Mouse (Mus musculus) left cerebral cortex, adult 8-10 months (tissue): ENCODE data around the gene Rpl41. TPM values are rescaled to one million over a fixed set of nuclear protein-coding genes. Genes with fewer than 3 reads are reported as not detected.

Experiments
- microRNA-seq, 2 experiments: library from miRNA; unstranded; fragments of <30 nt; microRNA quantifications; one replicate each; pipeline ENCODE4 v1.2.0; 2022
- total RNA-seq, 4 experiments: library from RNA; stranded (reverse); gene quantifications; 2 replicates each; pipeline ENCODE4 v1.2.4; 2022

The Rpl41 gene
- total RNA-seq, 4 experiments from 2014 or later = 1,345 to 1,743 (median 1,563) TPM

Small RNA genes within 50 kb of the gene (microRNA-seq; reads per million reads assigned to microRNA genes)
- gene Gm47275 = 0 reads per million in 2 experiments
- 0 to 0.42 reads per million in 2 experiments for gene Mir6916
- gene Mir6917 = 0 to 0.84 reads per million in 2 experiments

Other genes starting within 250 kb of the Rpl41 start
- gene Pan2, start 246.0 kb downstream of the Rpl41 start, total RNA-seq = 10 to 100 TPM; 14.5 to 15.5 (median 15.3) TPM
- 10 to 100 TPM; 66.6 to 76.7 (median 67.6) TPM for gene Cnpy2, start 226.8 kb downstream of the Rpl41 start, total RNA-seq
- 100 to 1,000 TPM; 221 to 239 (median 230) TPM for gene Cs, start 211.6 kb downstream of the Rpl41 start, total RNA-seq
- gene Coq10a, start 180.3 kb downstream of the Rpl41 start, total RNA-seq = 10 to 100 TPM; 59.3 to 62.4 (median 61.5) TPM
- 10 to 100 TPM; 41.2 to 49.0 (median 44.8) TPM for gene Ankrd52, start 172.2 kb downstream of the Rpl41 start, total RNA-seq
- under 1 TPM in 3 of 4 experiments, not detected in 1; 0.27 to 0.61 (median 0.59) TPM for gene Slc39a5, start 148.1 kb downstream of the Rpl41 start, total RNA-seq
- 10 to 100 TPM; 90.1 to 97.4 (median 94.1) TPM for gene Nabp2, start 137.8 kb downstream of the Rpl41 start, total RNA-seq
- gene Rnf41, start 137.6 kb downstream of the Rpl41 start, total RNA-seq = 10 to 100 TPM; 72.2 to 79.3 (median 73.4) TPM
- gene Smarcc2, start 90.1 kb downstream of the Rpl41 start, total RNA-seq = 100 to 1,000 TPM; 262 to 275 (median 268) TPM
- gene Myl6, start 55.2 kb downstream of the Rpl41 start, total RNA-seq = 100 to 1,000 TPM; 555 to 620 (median 586) TPM
- 10 to 100 TPM; 29.9 to 33.3 (median 32.4) TPM for gene Myl6b, start 50.6 kb downstream of the Rpl41 start, total RNA-seq
- gene Esyt1, start 23.4 kb downstream of the Rpl41 start, total RNA-seq = 10 to 100 TPM; 11.9 to 13.7 (median 12.8) TPM
- gene Zc3h10, start 1.5 kb downstream of the Rpl41 start, total RNA-seq = 10 to 100 TPM; 11.7 to 16.1 (median 14.8) TPM
- 10 to 100 TPM; 57.5 to 60.9 (median 59.4) TPM for gene Pa2g4, start 16.7 kb upstream of the Rpl41 start, total RNA-seq
- gene Erbb3, start 40.3 kb upstream of the Rpl41 start, total RNA-seq = 1 to 10 TPM; 7.8 to 8.3 (median 8.2) TPM
- 100 to 1,000 TPM; 129 to 288 (median 207) TPM for gene Rps26, start 77.4 kb upstream of the Rpl41 start, total RNA-seq
- 10 to 100 TPM; 12.0 to 15.9 (median 13.8) TPM for gene Ikzf4, start 96.7 kb upstream of the Rpl41 start, total RNA-seq
- gene Suox, start 124.8 kb upstream of the Rpl41 start, total RNA-seq = 10 to 100 TPM; 12.7 to 14.6 (median 14.0) TPM
- gene Rab5b, start 147.0 kb upstream of the Rpl41 start, total RNA-seq = 100 to 1,000 TPM; 131 to 143 (median 135) TPM
- under 1 TPM; 0.40 to 0.98 (median 0.59) TPM for gene Pmel, start 154.9 kb upstream of the Rpl41 start, total RNA-seq
- 1 to 10 TPM; 2.5 to 5.9 (median 3.8) TPM for gene Cdk2, start 155.7 kb upstream of the Rpl41 start, total RNA-seq
- 10 to 100 TPM in 1 of 4 experiments, 1 to 10 TPM in 3; 9.0 to 10.5 (median 9.6) TPM for gene Dgka, start 195.6 kb upstream of the Rpl41 start, total RNA-seq
- gene Pym1, start 198.6 kb upstream of the Rpl41 start, total RNA-seq = 10 to 100 TPM; 28.6 to 31.6 (median 30.2) TPM
- 1 to 10 TPM in 1 of 4 experiments, under 1 TPM in 3; 0.59 to 1.8 (median 0.85) TPM for gene Mmp19, start 241.6 kb upstream of the Rpl41 start, total RNA-seq